Mouse (Mus musculus): Measurements from ENCODE around the gene Mettl6.

DNA sequence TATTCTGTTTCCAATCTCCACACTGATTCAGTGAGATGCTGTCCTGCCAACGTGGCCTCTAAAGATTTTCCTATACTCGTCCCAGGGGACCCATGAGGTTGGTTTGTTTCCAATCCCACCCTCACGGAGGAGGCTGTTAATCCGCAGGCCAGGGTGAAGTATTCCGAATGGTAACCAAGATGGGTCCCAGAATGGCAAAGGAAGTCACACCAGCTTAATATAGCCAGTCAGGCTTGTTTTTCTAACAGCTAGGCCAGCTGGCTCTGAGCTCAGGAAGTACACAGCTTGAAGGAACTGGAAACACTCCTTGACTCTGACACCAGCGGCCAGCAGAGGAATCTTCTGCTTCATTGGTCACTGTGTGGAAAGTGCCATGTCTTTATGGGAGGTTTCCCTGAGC is 42.5 kb upstream of the Mettl6 start:
- no peak for TF ChIP-seq CTCF (conservative IDR thresholded peaks at IDR 0.05; ENCODE audit: low read length)
- TF ChIP-seq NANOG (IDR thresholded peaks at IDR 0.05; ENCODE audit: borderline replicate concordance, low read length): no peak

All from E14TG2a.4 (cell line).